Mouse (Mus musculus) spleen, adult 2 months (tissue): Measurements from ENCODE around the gene Sec22b.

Experiments
- CTCF ChIP-seq: fragments of 200-500 bp; IDR thresholded peaks from 2 replicates; pipeline ENCODE4 v1.5.1; 2011; ENCODE audit warnings: mild to moderate bottlenecking, inconsistent platforms; ENCODE audit not compliant: insufficient read depth, insufficient read length, insufficient replicate concordance; ENCODE audit errors: extremely low read depth
- POLR2A ChIP-seq: fragments of 200-500 bp; IDR thresholded peaks from 2 replicates; pipeline ENCODE4 v1.6.1; 2011; ENCODE audit warnings: low read depth, low read length, inconsistent platforms

GRCm38 (mm10) chr3:97944462-97944861 lies 43.5 kb downstream of the Sec22b start:
- TF ChIP-seq CTCF = no peak
- TF ChIP-seq POLR2A = no peak
